Mouse (Mus musculus) embryo, embryonic 9.5 days (tissue): Measurements from ENCODE around the gene Crmp1.

Experiments used
- DNase-seq: peaks from one replicate; pipeline ENCODE4 v3.0.0-alpha.2; 2017; ENCODE audit errors: extremely low spot score

Crmp1 gene

DNA sequence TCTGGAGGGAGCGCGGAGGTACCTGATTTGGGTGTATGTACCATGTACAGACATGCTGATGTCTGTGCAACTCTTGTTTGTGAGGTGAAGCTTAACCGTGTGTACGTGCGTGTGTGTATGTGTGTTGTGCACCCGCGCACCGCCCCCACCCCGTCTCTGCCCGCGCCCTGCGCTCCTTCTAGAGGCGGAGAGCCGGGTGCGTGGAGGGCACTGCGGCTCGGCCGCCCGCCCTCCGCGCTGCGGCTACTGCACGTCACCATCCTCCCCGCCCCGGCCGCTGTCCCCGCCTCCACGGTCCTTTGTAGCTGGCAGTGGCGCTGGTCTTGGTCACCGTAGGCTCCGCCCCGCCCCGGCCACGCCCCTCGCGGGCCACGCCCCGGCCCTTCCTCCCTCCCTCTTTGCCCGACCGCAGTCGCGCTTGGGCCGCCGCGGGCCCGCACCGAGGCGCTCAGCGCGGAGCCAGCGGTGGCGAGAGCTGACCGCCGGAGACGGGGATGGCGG is at the start of gene Crmp1:
Crmp1 (plus strand) TSS at position 290 of the 501 bp plus-strand sequence.
- peak; percentile 92 for DNase-seq

DNA sequence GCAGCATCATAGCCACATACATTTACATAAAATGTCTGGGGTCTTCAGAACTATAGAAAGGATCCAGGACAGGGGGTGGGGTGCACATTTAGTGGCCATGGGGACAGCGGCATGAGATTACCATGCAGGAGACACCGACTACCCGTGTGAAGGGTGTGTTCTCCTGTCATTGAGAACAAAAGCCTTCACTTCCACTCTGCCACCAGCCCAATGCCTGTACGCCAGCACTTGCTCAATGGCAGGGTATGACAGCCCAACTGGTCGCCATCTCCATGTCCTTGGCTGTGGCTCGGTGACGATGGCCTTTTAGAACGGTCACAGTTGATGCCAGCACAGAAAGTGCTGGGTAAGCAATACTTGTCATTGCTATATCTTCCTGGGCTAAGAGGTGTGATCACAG is 45.5 kb upstream of the Crmp1 start:
- DNase-seq: no peak

DNA sequence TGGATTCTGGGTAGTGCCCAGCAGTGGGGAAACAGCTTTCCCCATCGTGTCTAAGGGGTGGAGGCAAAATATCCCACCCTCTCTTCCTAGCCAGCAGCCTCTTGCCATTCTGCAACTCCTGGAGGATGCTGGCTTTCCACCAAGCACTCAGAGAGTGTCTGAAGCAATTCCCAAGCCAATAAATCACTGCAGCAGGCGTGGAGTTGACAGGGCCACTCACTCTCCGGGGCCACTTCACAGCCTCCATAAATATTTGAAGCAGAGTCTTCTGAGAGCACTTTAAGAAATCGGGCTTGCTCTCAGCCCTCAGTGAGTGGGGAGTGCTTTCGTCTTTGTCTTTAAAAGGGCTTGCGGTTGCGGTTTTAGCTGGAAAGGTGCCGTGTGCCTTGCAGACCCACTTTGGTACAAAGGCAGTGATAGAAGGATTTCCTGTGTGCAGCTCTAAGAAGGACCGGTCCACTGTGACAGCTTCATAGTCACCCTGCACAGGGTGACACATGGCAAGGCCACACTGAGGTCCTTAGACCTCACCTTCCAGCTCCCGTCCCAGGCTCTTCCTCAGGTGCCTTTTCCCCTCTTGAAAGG is 45.0 kb upstream of the Crmp1 start:
- DNase-seq: no peak

- DNase-seq: no peak
Measured at GRCm38 (mm10) chr5:37197423-37197822, 44.3 kb upstream of the Crmp1 start.

DNA sequence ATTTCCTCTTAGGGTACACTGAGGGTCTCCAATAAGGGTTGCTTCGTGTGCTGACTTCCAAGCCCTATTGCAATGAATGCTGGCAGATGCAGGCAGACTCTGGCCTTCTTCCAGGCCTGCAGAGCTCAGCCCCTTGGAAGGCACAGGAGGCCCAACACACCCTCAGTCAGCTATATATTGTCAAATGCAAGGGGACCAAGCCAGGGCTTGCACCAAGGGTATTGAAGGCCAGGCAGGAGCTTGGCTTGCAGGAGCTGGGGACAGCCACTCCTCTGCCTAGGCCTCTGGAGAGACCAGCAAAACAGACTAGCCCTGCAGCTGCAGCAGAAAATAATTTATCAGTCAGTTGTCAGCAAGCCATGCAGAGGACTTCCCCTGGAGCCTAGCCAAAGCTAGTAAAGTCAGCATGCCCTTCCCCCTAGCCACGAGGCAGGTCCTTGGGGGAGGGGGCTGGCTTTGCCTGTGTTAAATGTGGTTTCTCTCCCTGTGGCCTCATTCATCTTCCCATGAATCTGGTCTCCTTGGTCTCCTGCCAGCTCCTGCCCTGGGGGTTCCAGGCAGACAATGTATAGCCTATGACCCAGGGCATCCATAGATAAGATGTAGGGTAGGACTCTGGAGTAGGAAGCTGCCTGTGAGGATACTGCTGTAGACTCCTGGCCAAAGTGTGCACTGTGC is 43.6 kb upstream of the Crmp1 start:
- peak; percentile 53 for DNase-seq

- peak; percentile 48 for DNase-seq
Measured at GRCm38 (mm10) chr5:37202285-37202684, 39.5 kb upstream of the Crmp1 start.

GRCm38 (mm10) chr5:37204886-37205285 is 36.9 kb upstream of the Crmp1 start:
- no peak for DNase-seq

- DNase-seq: no peak
Measured at GRCm38 (mm10) chr5:37205420-37205819, 36.3 kb upstream of the Crmp1 start.

GRCm38 (mm10) chr5:37206364-37206763 is 35.4 kb upstream of the Crmp1 start:
- no peak for DNase-seq

DNA sequence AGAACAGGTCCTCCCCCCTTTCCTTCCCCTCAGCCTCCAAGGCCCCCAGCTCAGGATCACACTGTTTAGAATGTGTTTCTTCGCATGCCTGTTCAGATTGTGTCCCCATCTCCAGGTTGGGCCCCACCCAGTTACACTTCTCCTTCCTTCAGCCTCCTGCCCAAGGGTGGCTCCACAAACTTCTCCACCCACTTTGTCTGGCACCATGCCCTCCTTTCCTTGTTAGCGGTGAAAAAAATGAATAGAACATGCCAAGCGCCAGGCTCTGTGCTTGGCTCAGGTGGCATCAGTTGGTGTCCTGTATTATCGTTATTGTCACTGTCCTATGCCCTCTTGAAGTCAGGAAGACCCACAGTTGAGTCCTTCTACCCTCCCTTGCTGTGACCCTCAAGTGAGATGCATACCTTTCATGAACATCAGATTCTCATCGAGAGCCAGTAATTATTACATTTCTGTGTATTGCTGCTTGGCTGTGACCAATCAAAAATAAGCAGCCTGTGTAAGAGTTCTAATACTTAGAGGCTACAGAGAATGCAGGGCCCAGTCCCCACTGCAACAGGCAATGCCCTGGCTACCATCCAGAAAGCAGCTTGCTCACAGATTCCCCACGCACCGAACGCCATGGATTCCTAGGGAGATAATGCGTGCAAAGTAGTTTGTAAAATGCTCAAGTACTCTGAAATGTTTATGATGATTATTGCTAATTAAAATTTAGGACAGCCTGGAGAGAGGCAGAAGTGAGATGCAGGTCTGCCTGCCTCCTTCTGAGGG is 28.6 kb upstream of the Crmp1 start:
- DNase-seq: no peak

DNA sequence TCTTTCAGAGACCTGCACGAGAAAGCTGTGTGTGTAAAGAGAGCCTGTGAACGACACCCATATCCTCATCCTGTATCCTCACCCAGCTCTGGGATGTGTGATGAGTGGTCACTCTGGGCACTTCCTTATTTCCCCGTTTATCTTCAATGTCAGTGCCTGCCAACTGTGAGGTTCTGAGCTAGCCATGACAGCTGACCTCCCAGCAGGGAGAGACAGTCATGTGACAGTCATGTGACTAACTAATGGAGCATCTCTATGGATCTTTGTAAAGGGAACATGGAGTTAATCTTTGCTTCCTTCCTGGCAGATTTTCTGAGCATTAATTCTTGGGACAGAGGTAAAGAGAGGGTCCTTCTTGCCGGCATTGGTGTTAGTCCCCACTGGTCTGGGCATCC is 28.0 kb upstream of the Crmp1 start:
- no peak for DNase-seq

- no peak for DNase-seq
Measured at GRCm38 (mm10) chr5:37214614-37215013, 27.1 kb upstream of the Crmp1 start.

DNA sequence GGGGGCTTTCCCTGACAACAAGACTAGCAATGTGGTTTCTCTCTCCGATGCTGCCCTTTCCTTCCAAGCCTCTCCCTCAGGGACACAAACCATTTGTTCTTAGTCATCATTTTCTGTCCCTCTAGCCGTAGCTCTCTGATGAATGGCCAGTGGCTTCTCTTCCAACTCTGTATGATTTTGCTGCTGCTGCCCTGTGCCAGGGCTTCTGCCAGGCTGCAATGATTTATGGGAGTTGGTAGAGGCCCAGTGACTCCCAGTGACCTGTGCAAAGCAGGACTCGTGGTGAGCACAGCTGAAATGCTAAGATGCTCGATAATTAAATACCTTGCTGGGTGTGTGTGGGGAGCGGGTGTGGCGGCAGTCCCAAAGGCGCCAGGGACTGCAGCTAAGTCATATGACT is 26.5 kb upstream of the Crmp1 start:
- DNase-seq: no peak

GRCm38 (mm10) chr5:37219615-37220014 is 22.1 kb upstream of the Crmp1 start:
- DNase-seq: no peak

DNA sequence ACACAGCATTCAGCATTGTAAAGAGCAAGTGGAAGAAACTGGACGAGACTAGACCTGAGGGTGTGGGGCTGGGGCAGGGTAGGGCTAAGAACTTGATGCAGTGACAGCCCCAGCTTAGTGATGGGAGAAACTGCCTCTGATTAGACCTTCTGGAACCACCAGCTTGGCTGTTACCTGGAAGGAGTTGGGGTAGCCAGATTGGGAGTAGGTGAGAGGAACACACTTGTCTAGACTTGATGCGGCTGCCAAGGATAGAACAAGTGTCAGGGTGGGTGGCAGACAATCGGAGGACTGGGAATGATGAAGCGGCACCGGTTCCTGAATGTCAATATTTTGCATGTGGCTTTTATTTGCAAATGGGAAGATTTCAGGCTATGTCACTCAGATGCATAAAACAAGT is 21.2 kb upstream of the Crmp1 start:
- DNase-seq: no peak

GRCm38 (mm10) chr5:37221563-37221962 is 20.2 kb upstream of the Crmp1 start:
- no peak for DNase-seq

DNA sequence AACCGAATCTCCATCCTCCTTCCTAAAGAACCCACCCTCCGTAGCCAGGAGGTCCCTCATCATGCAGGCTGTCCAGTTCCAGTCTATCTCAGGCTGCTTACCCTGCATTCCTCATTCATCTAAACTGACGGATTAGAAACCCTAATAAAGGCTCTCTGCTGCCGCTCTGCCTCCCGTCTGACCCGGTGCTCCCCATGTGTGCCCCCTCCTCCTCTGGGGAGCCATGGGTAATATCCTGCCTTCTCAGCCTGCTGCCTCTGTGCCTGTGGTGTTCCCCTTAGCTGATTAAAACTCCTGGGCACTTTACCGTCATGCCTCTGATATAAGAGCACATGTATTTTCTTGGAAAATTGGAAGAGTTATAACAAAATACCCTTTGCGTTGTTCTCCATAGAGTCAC is 19.4 kb upstream of the Crmp1 start:
- no peak for DNase-seq

- DNase-seq: no peak
Measured at GRCm38 (mm10) chr5:37225708-37226107, 16.0 kb upstream of the Crmp1 start.

- no peak for DNase-seq
Measured at GRCm38 (mm10) chr5:37227956-37228680, 13.6 kb upstream of the Crmp1 start.

DNA sequence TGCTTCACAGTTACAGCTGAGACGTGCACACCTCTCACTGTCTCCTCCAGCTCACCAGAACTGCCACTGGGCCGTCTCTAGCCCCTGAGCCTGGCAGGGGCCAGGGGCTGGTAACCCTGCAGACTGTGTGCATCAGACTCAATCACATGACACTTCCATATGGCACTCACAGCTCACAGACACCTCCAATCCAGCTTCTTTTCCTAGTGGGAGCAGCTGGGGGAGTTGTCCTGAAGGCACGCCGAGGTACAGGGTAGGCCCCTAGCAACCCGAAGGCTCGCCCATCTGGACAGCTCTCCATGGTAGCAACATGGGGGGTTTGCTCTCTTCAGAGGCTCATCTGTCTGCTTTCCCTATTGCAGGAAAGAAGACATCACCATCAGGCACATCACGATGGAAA is 12.8 kb upstream of the Crmp1 start:
- no peak for DNase-seq

DNA sequence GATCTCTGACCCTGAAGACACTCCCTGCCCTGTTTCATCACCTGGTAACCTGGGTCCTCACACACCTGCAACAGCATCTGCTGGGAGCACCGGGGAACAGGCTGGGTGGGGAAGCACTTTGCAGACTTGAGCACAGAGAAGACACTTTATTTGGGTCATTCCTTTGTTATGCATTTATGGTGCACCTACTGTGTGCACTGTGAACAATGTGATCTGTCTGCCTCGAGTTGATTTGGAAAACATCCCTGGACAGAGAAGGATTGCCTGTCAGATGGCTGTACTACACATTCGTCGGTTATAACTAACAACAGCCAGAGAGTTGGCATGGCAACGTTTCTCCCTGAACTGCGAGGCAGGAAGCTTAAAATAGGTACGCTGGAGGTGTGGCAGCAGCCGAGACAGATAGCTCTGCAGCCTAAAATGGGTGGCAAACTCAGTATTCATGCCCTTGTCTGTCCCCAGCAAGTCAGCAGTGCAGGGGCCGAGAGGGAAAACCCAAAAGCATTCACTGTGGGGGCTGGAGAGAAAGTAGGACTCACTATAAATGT is 8.7 kb upstream of the Crmp1 start:
- no peak for DNase-seq

GRCm38 (mm10) chr5:37238654-37239053 is 3.1 kb upstream of the Crmp1 start:
- no peak for DNase-seq
